Mouse (Mus musculus): ENCODE data around the gene Olfr474. TPM values are rescaled to one million over a fixed set of nuclear protein-coding genes. Genes with fewer than 3 reads are reported as not detected.
"Not testable (repeated sequence)": the region's sequence is repeated elsewhere in the genome, so short reads cannot be mapped to it uniquely, and the experiment has no call there.

The Olfr474 gene
- polyA plus RNA-seq (2014; fragmentation: Nextera tagmentation; extraction: Ambion mirVana): not detected in 2 replicates

DNA sequence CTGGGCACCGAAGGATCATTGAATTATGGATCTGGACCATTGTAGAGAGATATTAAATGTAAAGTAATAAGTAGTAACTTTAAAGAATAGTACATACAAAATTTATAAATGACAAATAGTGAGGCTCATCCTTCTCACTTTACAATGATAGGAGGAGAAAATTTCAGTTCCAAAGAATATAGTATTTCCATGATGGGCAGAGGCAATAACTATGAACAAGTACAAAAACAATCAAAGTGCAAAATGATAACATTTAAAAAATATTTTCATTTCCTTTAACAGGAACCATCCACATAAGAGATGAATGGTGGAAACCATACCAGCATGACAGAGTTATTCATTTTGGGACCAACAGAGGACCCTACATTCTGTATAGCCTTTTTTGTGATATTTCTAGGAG lies at the start of gene Olfr474:
Olfr474 (plus strand) TSS at position 301 of the 400 bp plus-strand sequence.
- WGBS: 70% methylated on average over 1 of the region's 1 CpGs
- Histone ChIP-seq H3K4me2 (ENCODE audit: low read length) (no peak within 1 kb of the TSS), H3K27ac (replicated peaks in 1 of 2; ENCODE audit: control insufficient read depth in 1 of 2, insufficient read depth in 1 of 2, low read depth in 2 of 2, low read length in 2 of 2) (no peak within 1 kb of the TSS)

DNA sequence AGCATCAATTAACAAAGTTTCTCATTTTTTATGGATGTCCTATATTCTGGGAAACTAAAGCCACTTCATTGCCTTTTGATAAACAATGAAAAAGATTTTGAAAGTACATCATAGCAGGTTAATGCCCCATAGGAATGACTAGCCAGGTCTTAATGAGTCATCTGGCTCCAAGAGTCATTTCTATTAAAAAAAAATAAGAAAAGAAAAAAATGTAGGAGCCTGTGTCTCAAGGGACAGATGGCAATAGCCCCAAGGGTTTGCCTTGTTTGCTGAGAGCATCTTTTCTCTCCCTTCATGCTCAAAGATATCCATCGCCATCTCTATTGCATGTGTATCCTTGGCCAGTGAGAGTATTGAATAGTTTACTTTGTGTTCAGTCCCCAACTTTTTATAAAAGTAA lies 24.3 kb upstream of the Olfr474 start, which contains the start of gene Olfr473:
Olfr473 (plus strand) TSS at position 301 of the 400 bp plus-strand sequence.
- Histone ChIP-seq H3K27me3 (ENCODE audit: control insufficient read depth, insufficient read depth, low read length) (no peaks in the 10 kb centered on the region), H3K9me3 (ENCODE audit: control insufficient read depth, low read length) (no peaks in the 10 kb centered on the region), H3K9ac (ENCODE audit: low read length) (no peak within 1 kb of the TSS), H3K4me2 (ENCODE audit: low read length) (no peak within 1 kb of the TSS), H3K27ac (replicated peaks in 1 of 2; ENCODE audit: control insufficient read depth in 1 of 2, insufficient read depth in 1 of 2, low read depth in 2 of 2, low read length in 2 of 2) (no peak within 1 kb of the TSS), H3K4me3 (ENCODE audit: control insufficient read depth in 1 of 2, insufficient read depth in 1 of 2, low read depth in 1 of 2, low read length in 2 of 2) (no peak within 1 kb of the TSS), H3K36me3 (ENCODE audit: control insufficient read depth, insufficient read depth, low read length) (no peaks in the 10 kb centered on the region), H3K4me1 (ENCODE audit: control insufficient read depth in 2 of 2, insufficient read depth in 2 of 2, low read length in 2 of 2) (no peaks in the 10 kb centered on the region)
- 88% methylated on average over 1 of the region's 1 CpGs for WGBS
- ATAC-seq (ENCODE audit: insufficient number of reproducible peaks, insufficient read depth, low FRiP score, low read depth): no peak

More for the DNA sequence above, at the start of gene Olfr474:
- H3K4me1 ChIP-seq (ENCODE audit: control insufficient read depth in 2 of 2, insufficient read depth in 2 of 2, low read length in 2 of 2): no peaks in the 10 kb centered on the region
- no peak within 1 kb of the TSS for H3K9ac ChIP-seq (ENCODE audit: low read length)
- H3K4me3 ChIP-seq (ENCODE audit: control insufficient read depth in 1 of 2, insufficient read depth in 1 of 2, low read depth in 1 of 2, low read length in 2 of 2): no peak within 1 kb of the TSS
- H3K36me3 ChIP-seq (ENCODE audit: control insufficient read depth, insufficient read depth, low read length): no peaks in the 10 kb centered on the region
- H3K27me3 ChIP-seq (ENCODE audit: control insufficient read depth, insufficient read depth, low read length): no peaks in the 10 kb centered on the region
- ATAC-seq (ENCODE audit: insufficient number of reproducible peaks, insufficient read depth, low FRiP score, low read depth): no peak
- 0 out of 2 replicates have a peak, but pooled peaks cover 3% of the 10 kb centered on the region for H3K9me3 ChIP-seq (ENCODE audit: control insufficient read depth, low read length)

DNA sequence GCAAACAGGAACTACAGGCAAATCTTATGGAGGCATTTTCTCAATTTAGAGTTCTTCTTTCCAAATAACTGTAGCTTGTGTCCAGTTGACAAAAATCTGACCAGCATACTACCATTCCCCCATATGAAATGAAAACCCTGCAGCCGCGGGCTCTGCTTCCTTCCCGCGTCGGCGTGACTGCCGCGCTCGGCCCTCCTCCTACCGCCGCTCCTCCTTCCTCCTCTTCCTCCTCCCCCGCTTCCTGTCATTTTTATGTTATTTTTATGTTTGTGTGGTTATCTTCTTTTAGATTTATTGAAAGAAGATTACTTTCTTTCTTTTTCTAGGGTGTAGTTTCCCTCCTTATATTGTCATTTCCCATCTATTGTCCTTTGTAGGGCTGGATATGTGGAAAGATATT lies 1.9 kb upstream of the Olfr474 start:
- H3K9ac ChIP-seq (ENCODE audit: low read length); H3K4me1 ChIP-seq (ENCODE audit: control insufficient read depth in 2 of 2, insufficient read depth in 2 of 2, low read length in 2 of 2); H3K4me3 ChIP-seq (ENCODE audit: control insufficient read depth in 1 of 2, insufficient read depth in 1 of 2, low read depth in 1 of 2, low read length in 2 of 2); H3K27ac ChIP-seq (replicated peaks in 1 of 2; ENCODE audit: control insufficient read depth in 1 of 2, insufficient read depth in 1 of 2, low read depth in 2 of 2, low read length in 2 of 2); ATAC-seq (ENCODE audit: insufficient number of reproducible peaks, insufficient read depth, low FRiP score, low read depth); H3K36me3 ChIP-seq (ENCODE audit: control insufficient read depth, insufficient read depth, low read length); H3K4me2 ChIP-seq (ENCODE audit: low read length); H3K27me3 ChIP-seq (ENCODE audit: control insufficient read depth, insufficient read depth, low read length); H3K9me3 ChIP-seq (ENCODE audit: control insufficient read depth, low read length): not testable (repeated sequence)
- 93% methylated on average over 12 of the region's 12 CpGs for WGBS

DNA sequence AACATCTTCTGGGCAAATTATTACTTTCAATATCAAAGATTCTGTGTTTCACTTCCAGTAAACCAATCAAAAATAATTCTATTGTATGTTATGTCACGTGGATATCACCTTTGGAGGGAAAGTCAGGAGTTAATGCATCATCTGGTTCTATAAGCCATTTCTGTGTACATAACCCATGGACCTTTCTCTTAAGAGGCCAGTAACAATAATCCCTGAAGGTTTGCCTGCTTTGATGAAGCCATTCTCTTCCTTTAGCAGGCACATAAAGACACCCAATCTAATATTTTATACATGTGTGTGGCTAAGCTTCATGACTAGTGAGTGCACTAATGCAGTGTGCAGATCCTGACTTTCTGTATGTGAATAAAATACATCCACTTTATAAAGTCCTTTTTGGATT lies 10.1 kb downstream of the Olfr474 start, which contains the start of gene Olfr476:
Olfr476 (plus strand) TSS at position 301 of the 400 bp plus-strand sequence.
- no peaks in the 10 kb centered on the region for H3K36me3 ChIP-seq (ENCODE audit: control insufficient read depth, insufficient read depth, low read length)
- H3K27me3 ChIP-seq (ENCODE audit: control insufficient read depth, insufficient read depth, low read length): no peaks in the 10 kb centered on the region
- no peak within 1 kb of the TSS for H3K4me2 ChIP-seq (ENCODE audit: low read length)
- H3K27ac ChIP-seq (replicated peaks in 1 of 2; ENCODE audit: control insufficient read depth in 1 of 2, insufficient read depth in 1 of 2, low read depth in 2 of 2, low read length in 2 of 2): no peak within 1 kb of the TSS
- ATAC-seq (ENCODE audit: insufficient number of reproducible peaks, insufficient read depth, low FRiP score, low read depth): no peak
- no peaks in the 10 kb centered on the region for H3K4me1 ChIP-seq (ENCODE audit: control insufficient read depth in 2 of 2, insufficient read depth in 2 of 2, low read length in 2 of 2)
- 41% methylated on average over 1 of the region's 1 CpGs for WGBS
- no peak within 1 kb of the TSS for H3K4me3 ChIP-seq (ENCODE audit: control insufficient read depth in 1 of 2, insufficient read depth in 1 of 2, low read depth in 1 of 2, low read length in 2 of 2)
- H3K9ac ChIP-seq (ENCODE audit: low read length): no peak within 1 kb of the TSS
- H3K9me3 ChIP-seq (ENCODE audit: control insufficient read depth, low read length): no peaks in the 10 kb centered on the region

DNA sequence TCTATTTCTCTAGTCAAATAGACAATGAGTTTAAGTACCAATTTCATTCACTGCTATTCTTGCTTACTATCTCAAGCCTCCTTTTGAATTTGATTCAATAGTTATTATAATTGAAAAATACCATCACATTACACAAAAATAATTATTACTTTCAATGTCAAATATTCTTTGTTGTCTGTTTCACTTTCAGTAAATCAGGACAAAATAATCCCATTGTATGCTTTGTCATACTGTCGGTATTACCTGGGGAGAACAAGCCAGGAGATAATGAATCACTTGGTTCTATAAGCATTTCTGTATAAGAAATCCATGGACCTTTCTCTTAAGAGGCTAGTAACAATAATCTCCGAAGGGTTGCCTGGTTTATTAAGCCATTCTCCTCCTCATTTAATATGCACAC lies 31.9 kb downstream of the Olfr474 start, which contains the start of gene Olfr477:
Olfr477 (plus strand) TSS at position 301 of the 400 bp plus-strand sequence.
- Histone ChIP-seq H3K4me3 (ENCODE audit: control insufficient read depth in 1 of 2, insufficient read depth in 1 of 2, low read depth in 1 of 2, low read length in 2 of 2) (no peak within 1 kb of the TSS), H3K27ac (replicated peaks in 1 of 2; ENCODE audit: control insufficient read depth in 1 of 2, insufficient read depth in 1 of 2, low read depth in 2 of 2, low read length in 2 of 2) (no peak within 1 kb of the TSS), H3K4me1 (ENCODE audit: control insufficient read depth in 2 of 2, insufficient read depth in 2 of 2, low read length in 2 of 2) (no peaks in the 10 kb centered on the region), H3K4me2 (ENCODE audit: low read length) (no peak within 1 kb of the TSS), H3K36me3 (ENCODE audit: control insufficient read depth, insufficient read depth, low read length) (no peaks in the 10 kb centered on the region), H3K9me3 (ENCODE audit: control insufficient read depth, low read length) (no peaks in the 10 kb centered on the region), H3K9ac (ENCODE audit: low read length) (no peak within 1 kb of the TSS), H3K27me3 (ENCODE audit: control insufficient read depth, insufficient read depth, low read length) (no peaks in the 10 kb centered on the region)
- ATAC-seq (ENCODE audit: insufficient number of reproducible peaks, insufficient read depth, low FRiP score, low read depth): no peak
- 67% methylated on average over 2 of the region's 2 CpGs for WGBS

Other genes with a start within 250 kb of the Olfr474 start
- 1.1 TPM in 2 replicates for gene Cyb5r2, start 196.6 kb upstream of the Olfr474 start, polyA plus RNA-seq (2014; fragmentation: Nextera tagmentation; extraction: Ambion mirVana)
- not detected in 2 replicates for gene Ovch2, start 153.4 kb upstream of the Olfr474 start, polyA plus RNA-seq (2014; fragmentation: Nextera tagmentation; extraction: Ambion mirVana)
- gene Olfr467, start 142.4 kb upstream of the Olfr474 start, polyA plus RNA-seq (2014; fragmentation: Nextera tagmentation; extraction: Ambion mirVana): not detected in 2 replicates
- gene Olfr469, start 129.1 kb upstream of the Olfr474 start, polyA plus RNA-seq (2014; fragmentation: Nextera tagmentation; extraction: Ambion mirVana): not detected in 2 replicates
- not detected in 2 replicates for gene Olfr470, start 107.2 kb upstream of the Olfr474 start, polyA plus RNA-seq (2014; fragmentation: Nextera tagmentation; extraction: Ambion mirVana)
- not detected in 2 replicates for gene Olfr472, start 56.7 kb upstream of the Olfr474 start, polyA plus RNA-seq (2014; fragmentation: Nextera tagmentation; extraction: Ambion mirVana)
- not detected in 2 replicates for gene Olfr473, start 24.2 kb upstream of the Olfr474 start, polyA plus RNA-seq (2014; fragmentation: Nextera tagmentation; extraction: Ambion mirVana)
- gene Olfr476, start 10.2 kb downstream of the Olfr474 start, polyA plus RNA-seq (2014; fragmentation: Nextera tagmentation; extraction: Ambion mirVana): not detected in 2 replicates
- not detected in 2 replicates for gene Olfr477, start 32.0 kb downstream of the Olfr474 start, polyA plus RNA-seq (2014; fragmentation: Nextera tagmentation; extraction: Ambion mirVana)
- gene Olfr478, start 79.3 kb downstream of the Olfr474 start, polyA plus RNA-seq (2014; fragmentation: Nextera tagmentation; extraction: Ambion mirVana): not detected in 2 replicates
- gene Olfr479, start 96.0 kb downstream of the Olfr474 start, polyA plus RNA-seq (2014; fragmentation: Nextera tagmentation; extraction: Ambion mirVana): not detected in 2 replicates
- not detected in 2 replicates for gene Olfr480, start 112.7 kb downstream of the Olfr474 start, polyA plus RNA-seq (2014; fragmentation: Nextera tagmentation; extraction: Ambion mirVana)
- not detected in 2 replicates for gene Olfr481, start 125.2 kb downstream of the Olfr474 start, polyA plus RNA-seq (2014; fragmentation: Nextera tagmentation; extraction: Ambion mirVana)
- 0.09 TPM in 1 of 2 replicates, not detected in the other for gene Olfr482, start 142.9 kb downstream of the Olfr474 start, polyA plus RNA-seq (2014; fragmentation: Nextera tagmentation; extraction: Ambion mirVana)
- not detected in 2 replicates for gene Olfr483, start 146.2 kb downstream of the Olfr474 start, polyA plus RNA-seq (2014; fragmentation: Nextera tagmentation; extraction: Ambion mirVana)
- not detected in 2 replicates for gene Olfr484, start 172.8 kb downstream of the Olfr474 start, polyA plus RNA-seq (2014; fragmentation: Nextera tagmentation; extraction: Ambion mirVana)
- gene Olfr485, start 205.2 kb downstream of the Olfr474 start, polyA plus RNA-seq (2014; fragmentation: Nextera tagmentation; extraction: Ambion mirVana): not detected in 2 replicates
- not detected in 2 replicates for gene Olfr486, start 218.1 kb downstream of the Olfr474 start, polyA plus RNA-seq (2014; fragmentation: Nextera tagmentation; extraction: Ambion mirVana)